Mouse (Mus musculus) hindbrain, embryonic 12.5 days (tissue): Measurements from ENCODE around the gene Arhgap22. TPM values are rescaled to one million over a fixed set of nuclear protein-coding genes. Genes with fewer than 3 reads are reported as not detected.

Experiments
- ATAC-seq: fragments of 200-750 bp; cut with Nextera tagmentation; 2 replicates; pipeline ENCODE4 v1.8.0; 2017; ENCODE audit warnings: moderate TSS enrichment; ENCODE audit not compliant: low FRiP score
- H3K27ac ChIP-seq: fragments of 300-500 bp; sonication (generic); 2 replicates; pipeline ENCODE4 v1.5.1; 2016; ENCODE audit warnings: mild to moderate bottlenecking
- H3K27me3 ChIP-seq: fragments of 300-500 bp; sonication (generic); 2 replicates; pipeline ENCODE4 v1.6.1; 2016; ENCODE audit warnings: mild to moderate bottlenecking
- H3K36me3 ChIP-seq: fragments of 300-500 bp; sonication (generic); 2 replicates; pipeline ENCODE4 v1.6.1; 2016; ENCODE audit warnings: mild to moderate bottlenecking
- H3K4me1 ChIP-seq: fragments of 300-500 bp; sonication (generic); 2 replicates; pipeline ENCODE4 v1.6.1; 2016
- H3K4me2 ChIP-seq: fragments of 300-500 bp; sonication (generic); replicated peaks from 2 replicates; pipeline ENCODE4 v1.6.1; 2016; ENCODE audit warnings: mild to moderate bottlenecking
- H3K4me3 ChIP-seq: fragments of 300-500 bp; sonication (generic); 2 replicates; pipeline ENCODE4 v1.5.1; 2016; ENCODE audit warnings: mild to moderate bottlenecking
- H3K9ac ChIP-seq: fragments of 300-500 bp; sonication (generic); 2 replicates; pipeline ENCODE4 v1.6.1; 2016; ENCODE audit warnings: mild to moderate bottlenecking, moderate library complexity
- H3K9me3 ChIP-seq: fragments of 300-500 bp; sonication (generic); replicated peaks from 2 replicates; pipeline ENCODE4 v1.6.1; 2016; ENCODE audit warnings: mild to moderate bottlenecking
- WGBS: fragments of 180-500 bp; shearing (Covaris S2); methylation state at CpG from one replicate; pipeline ENCODE4 v1.1.7; 2016; 5-methylcytosine and 5-hydroxymethylcytosine counted together
- polyA plus RNA-seq: library from polyadenylated mRNA; unstranded; fragments of >200 nt; fragmentation: Nextera tagmentation; extraction: Ambion mirVana; gene quantifications from 2 replicates; pipeline ENCODE4 v1.2.1, GENCODE M21; 2016

The Arhgap22 gene
- polyA plus RNA-seq, 1 experiment from 2014 or later, result 2.0 TPM

DNA sequence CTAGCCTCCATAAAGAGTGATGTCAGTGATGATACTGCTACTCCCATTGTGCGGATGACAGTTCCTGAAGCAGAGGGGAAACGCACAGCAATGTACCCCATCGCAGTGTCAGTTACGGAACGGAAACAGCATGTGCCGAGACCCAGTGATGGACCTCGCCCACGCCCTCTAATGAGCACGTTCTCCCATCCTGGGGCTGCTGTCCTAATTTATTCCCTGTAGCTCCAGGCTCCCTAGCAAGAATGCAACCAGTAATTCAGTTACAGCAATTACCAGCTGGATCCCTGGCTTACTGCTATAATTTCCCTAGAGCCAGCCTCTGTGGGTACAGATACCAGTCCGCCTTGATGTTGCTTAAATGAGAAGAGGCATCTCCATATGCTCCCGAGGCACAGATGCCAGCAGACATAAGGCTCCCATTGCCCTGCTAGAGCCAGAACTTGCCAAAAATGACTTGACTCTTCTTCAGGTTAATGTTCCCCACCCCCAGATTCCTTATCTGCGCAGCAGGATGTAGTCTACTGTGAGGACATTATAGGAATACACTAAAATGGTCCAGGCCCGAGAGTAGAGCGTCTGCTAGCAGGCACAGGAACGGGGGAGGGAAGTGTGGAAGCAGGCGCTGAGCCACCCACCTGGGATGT lies 83.0 kb downstream of the Arhgap22 start:
- no peak overlapping the region for H3K4me3 ChIP-seq
- H3K9me3 ChIP-seq, result no peaks in the 10 kb centered on the region
- WGBS, result 65% methylated on average over 16 of the region's 16 CpGs
- no peak overlapping the region for H3K9ac ChIP-seq
- no peaks in the 10 kb centered on the region for H3K36me3 ChIP-seq
- H3K4me2 ChIP-seq, result no peak overlapping the region
- peaks cover 6% of the 10 kb centered on the region; the same call in 1 of the 2 replicates for H3K4me1 ChIP-seq
- no peak overlapping the region; the same call in 1 of the 2 replicates for H3K27ac ChIP-seq
- H3K27me3 ChIP-seq, result no peaks in the 10 kb centered on the region
- peak; percentile 77 for ATAC-seq

DNA sequence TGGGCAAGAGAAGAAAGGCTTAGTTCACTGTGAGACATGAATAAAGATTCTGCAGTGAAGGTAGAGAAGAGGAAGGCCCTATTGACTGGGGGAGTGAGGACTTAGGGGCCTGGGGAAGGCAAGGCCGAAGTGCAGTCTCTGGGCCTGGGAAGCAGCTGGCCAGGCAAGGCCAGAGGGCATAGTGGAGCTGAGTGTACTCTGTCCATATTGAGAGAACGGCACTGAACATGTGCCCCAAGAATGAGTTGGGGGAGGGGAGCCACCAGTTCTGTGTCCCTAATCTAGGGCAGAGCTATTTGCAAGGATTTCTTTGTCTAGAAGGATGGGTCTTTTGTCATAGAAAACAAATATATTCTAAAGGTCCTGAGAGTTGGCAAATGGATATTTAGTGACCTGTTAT lies 86.8 kb downstream of the Arhgap22 start:
- Histone ChIP-seq H3K27me3 (no peaks in the 10 kb centered on the region), H3K27ac (no peak overlapping the region), H3K9me3 (no peaks in the 10 kb centered on the region), H3K4me1 (peaks cover 6% of the 10 kb centered on the region; the same call in 1 of the 2 replicates), H3K9ac (no peak overlapping the region), H3K4me2 (no peak overlapping the region), H3K36me3 (no peaks in the 10 kb centered on the region), H3K4me3 (no peak overlapping the region)
- ATAC-seq, result no peak
- 37% methylated on average over 2 of the region's 2 CpGs for WGBS

DNA sequence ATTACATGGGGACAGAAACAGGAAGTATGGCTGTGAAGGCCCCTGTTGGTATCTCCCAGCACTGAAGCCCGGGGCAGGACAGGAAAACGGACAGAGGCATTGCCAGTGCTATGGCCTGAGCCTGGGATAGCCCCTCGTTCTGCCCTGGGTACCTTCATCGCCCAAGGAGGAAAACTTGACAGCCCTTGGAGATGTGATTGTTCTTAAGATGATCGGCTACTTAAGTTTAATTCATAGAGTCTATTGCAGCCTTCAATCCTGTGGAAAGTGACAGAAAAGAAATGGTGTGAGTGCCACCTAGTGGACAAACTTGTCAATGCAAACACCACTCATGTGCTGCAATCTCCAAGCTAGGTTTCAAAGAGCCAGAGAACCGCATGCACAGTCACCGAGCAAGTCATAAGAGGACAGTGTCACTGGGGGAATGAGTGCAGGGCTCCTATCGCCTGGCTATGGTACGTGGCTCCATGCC lies 89.6 kb downstream of the Arhgap22 start:
- Histone ChIP-seq H3K27me3 (no peaks in the 10 kb centered on the region), H3K4me3 (no peak overlapping the region), H3K27ac (no peak overlapping the region), H3K4me2 (no peak overlapping the region), H3K9ac (no peak overlapping the region), H3K4me1 (peaks cover 3% of the 10 kb centered on the region; the same call in 1 of the 2 replicates), H3K9me3 (no peaks in the 10 kb centered on the region), H3K36me3 (no peaks in the 10 kb centered on the region)
- peak; percentile 59; the same call in 1 of the 2 replicates for ATAC-seq
- WGBS, result 29% methylated on average over 9 of the region's 9 CpGs

DNA sequence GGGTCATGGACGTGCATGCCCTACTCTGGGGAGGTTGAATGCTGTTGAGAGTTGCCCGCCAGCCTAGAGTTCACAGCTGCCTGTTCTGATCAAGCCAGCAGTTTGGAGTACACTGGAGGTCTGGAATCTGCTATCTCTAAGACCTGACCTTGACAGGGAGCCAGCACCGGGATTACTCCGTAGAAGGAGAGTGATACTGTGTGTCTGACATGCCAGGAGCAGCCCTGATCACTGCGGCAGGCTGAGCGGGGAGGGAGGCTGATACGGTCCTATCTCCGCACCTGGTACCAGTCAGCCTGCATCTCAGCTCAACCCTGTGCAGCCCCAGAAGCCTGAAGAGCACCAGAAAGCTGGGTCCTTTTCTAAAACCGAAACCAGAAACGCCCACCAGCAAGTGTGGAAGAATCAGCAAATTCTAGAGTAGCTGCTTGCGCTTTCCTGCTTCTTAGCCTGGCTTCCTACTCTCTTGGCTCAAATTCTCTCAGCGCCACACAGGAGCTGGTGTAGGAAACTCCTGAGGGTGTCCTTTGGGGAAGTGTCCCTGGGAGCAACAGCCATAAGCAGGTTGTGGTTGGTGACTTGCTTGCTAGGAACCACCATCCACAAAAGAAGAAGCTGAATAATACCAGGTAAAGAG lies 91.9 kb downstream of the Arhgap22 start:
- no peak overlapping the region for H3K4me3 ChIP-seq
- H3K4me2 ChIP-seq, result no peak overlapping the region
- H3K27me3 ChIP-seq, result no peaks in the 10 kb centered on the region
- 72% methylated on average over 12 of the region's 12 CpGs for WGBS
- no peaks in the 10 kb centered on the region for H3K36me3 ChIP-seq
- no peaks in the 10 kb centered on the region; the same call in 1 of the 2 replicates for H3K4me1 ChIP-seq
- H3K27ac ChIP-seq, result no peak overlapping the region
- ATAC-seq, result no peak
- H3K9ac ChIP-seq, result no peak overlapping the region
- H3K9me3 ChIP-seq, result no peaks in the 10 kb centered on the region

DNA sequence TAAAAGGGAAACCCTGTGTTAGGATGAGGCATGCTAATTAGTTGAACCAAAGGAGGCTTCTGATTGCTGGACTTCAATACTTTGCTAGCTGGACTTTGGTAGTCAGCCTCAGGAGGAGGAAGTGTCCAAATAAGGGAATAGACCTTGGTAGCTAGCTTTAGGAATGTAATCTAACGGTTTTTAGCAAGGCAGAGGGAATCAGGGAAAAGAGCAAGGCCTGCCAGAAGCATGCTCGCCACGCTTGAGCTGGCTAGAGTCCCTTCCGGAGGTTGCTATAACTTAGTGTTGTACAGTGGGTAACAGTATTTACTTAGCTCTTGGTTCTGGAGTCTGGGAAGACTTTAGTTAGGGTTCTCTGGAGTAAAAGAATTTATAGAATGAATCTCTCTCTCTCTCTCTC lies 96.9 kb downstream of the Arhgap22 start:
- no peaks in the 10 kb centered on the region for H3K36me3 ChIP-seq
- H3K9ac ChIP-seq, result no peak overlapping the region
- peaks cover 9% of the 10 kb centered on the region; the same call in 1 of the 2 replicates for H3K27me3 ChIP-seq
- no peak overlapping the region for H3K4me2 ChIP-seq
- H3K9me3 ChIP-seq, result no peaks in the 10 kb centered on the region
- H3K27ac ChIP-seq, result no peak overlapping the region
- 72% methylated on average over 4 of the region's 4 CpGs for WGBS
- 0 out of 2 replicates have a peak, but pooled peaks cover 4% of the 10 kb centered on the region for H3K4me1 ChIP-seq
- no peak overlapping the region for H3K4me3 ChIP-seq
- no peak for ATAC-seq

DNA sequence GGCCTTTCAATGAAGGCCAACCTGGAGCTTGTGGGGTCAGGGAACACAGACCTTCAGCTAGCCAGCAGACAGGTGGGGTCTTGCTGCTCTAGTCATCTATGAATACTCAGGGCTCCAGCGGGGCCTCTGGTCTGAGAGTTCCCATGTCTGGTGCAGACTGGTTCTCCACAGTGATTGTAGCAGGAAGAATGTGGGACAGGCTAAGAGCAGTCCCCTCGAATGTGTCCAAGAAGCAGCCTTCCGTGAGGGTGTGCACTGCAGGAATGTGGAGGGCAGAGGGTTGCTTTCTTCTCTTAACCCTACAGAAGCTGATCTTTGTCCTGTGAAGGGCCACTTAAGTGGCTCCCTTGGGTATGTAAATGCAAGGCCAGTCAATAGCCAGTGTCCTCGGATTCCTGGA lies 98.5 kb downstream of the Arhgap22 start:
- Histone ChIP-seq H3K9me3 (no peaks in the 10 kb centered on the region), H3K9ac (no peak overlapping the region), H3K4me1 (0 out of 2 replicates have a peak, but pooled peaks cover 4% of the 10 kb centered on the region), H3K4me3 (no peak overlapping the region), H3K27me3 (peaks cover 9% of the 10 kb centered on the region; the same call in 1 of the 2 replicates), H3K36me3 (no peaks in the 10 kb centered on the region), H3K27ac (no peak overlapping the region), H3K4me2 (no peak overlapping the region)
- ATAC-seq, result no peak
- WGBS, result 28% methylated on average over 4 of the region's 4 CpGs

DNA sequence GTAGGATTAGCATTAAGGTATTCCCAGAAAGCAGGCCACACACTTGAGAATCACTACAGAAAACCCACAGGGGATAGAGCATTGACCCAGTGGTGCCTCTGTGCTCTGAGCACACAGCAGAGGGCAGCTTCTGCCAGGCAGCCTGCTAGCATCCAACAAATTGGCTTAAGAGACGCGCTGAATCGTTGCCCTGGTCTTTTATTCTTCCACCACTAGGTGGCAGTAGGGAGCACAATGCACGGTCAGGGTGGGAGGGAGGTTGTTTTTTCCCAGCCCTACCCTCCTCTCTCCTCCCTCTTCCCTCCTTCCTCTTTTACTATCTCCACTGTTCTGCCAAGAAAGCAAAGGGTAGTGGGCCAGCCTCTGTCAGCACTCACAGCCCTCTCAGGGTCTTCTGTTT lies 99.8 kb downstream of the Arhgap22 start:
- 0 out of 2 replicates have a peak, but pooled peaks cover 4% of the 10 kb centered on the region for H3K4me1 ChIP-seq
- H3K9ac ChIP-seq, result no peak overlapping the region
- H3K36me3 ChIP-seq, result no peaks in the 10 kb centered on the region
- H3K27me3 ChIP-seq, result peaks cover 9% of the 10 kb centered on the region; the same call in 1 of the 2 replicates
- peak; percentile 58 for ATAC-seq
- H3K27ac ChIP-seq, result no peak overlapping the region
- H3K4me2 ChIP-seq, result no peak overlapping the region
- WGBS, result 5% methylated on average over 4 of the region's 4 CpGs
- H3K9me3 ChIP-seq, result no peaks in the 10 kb centered on the region
- H3K4me3 ChIP-seq, result no peak overlapping the region

DNA sequence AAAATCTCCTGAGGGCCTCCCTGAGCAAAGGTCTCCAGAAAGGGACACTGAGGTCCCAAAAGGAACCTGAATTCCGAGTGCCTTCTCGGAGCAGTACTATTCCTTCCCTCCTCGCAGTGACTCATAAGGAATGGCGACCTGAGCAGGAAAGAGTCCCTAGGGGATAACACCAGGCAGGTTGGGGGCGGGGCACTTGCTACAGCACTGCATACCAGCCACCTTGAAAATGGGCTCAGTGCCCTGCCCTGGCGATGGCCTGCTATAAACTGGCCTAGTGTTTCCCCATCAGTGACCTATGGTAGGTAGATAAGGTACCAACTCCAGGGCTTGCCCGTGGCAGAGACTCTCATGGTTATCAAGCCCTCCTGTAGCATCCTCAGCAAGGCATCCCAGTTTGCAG lies 100.3 kb downstream of the Arhgap22 start:
- H3K27ac ChIP-seq, result no peak overlapping the region
- no peaks in the 10 kb centered on the region for H3K36me3 ChIP-seq
- H3K27me3 ChIP-seq, result peaks cover 12% of the 10 kb centered on the region; the same call in 1 of the 2 replicates
- no peak overlapping the region for H3K4me3 ChIP-seq
- no peak overlapping the region for H3K4me2 ChIP-seq
- no peaks in the 10 kb centered on the region for H3K9me3 ChIP-seq
- H3K9ac ChIP-seq, result no peak overlapping the region
- WGBS, result 47% methylated on average over 7 of the region's 7 CpGs
- ATAC-seq, result peak; percentile 29; the same call in 1 of the 2 replicates
- H3K4me1 ChIP-seq, result 0 out of 2 replicates have a peak, but pooled peaks cover 4% of the 10 kb centered on the region

DNA sequence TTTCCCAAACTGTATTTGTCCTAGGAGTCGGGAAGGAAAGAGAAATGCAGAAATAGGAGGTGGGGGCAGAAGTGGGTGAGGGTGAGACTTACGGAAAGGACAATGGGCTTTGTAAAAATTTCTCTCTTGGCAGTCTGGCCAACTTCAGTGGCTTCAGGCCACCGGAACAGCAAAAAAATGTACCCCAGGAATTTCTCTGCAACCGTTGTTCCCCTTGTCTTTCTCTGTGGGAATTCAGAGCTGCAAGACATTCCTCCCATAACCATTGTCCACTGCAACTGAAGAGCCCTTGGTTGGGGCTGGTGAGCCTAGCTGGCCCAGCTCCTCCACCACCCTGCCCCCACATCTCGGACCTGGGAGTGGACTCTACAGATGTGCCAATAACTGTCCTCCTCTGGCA lies 101.3 kb downstream of the Arhgap22 start:
- Histone ChIP-seq H3K4me3 (no peak overlapping the region), H3K4me1 (peaks cover 10% of the 10 kb centered on the region), H3K27ac (no peak overlapping the region), H3K9ac (no peak overlapping the region), H3K36me3 (no peaks in the 10 kb centered on the region), H3K27me3 (peaks cover 22% of the 10 kb centered on the region), H3K4me2 (no peak overlapping the region), H3K9me3 (no peaks in the 10 kb centered on the region)
- WGBS, result 49% methylated on average over 5 of the region's 5 CpGs
- ATAC-seq, result no peak

DNA sequence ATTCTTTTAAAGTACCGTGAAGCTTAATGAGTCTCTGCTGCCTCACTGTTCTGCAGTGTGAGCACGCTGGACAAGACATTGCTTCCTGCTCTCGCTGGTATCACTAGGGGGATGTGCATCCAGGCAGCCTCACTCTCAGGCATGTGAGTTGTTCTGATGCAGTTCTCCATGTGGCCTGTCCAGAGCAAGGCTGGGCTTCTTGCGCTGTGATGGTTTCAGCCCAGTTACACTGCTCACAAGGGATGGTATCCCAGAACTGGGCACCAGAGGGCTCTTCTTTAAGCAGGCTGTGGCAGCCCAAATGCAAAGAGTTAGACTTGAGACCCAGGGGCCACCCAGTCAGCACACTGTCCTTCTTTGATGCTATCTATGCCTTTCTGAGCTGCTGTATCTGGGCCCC lies 101.9 kb downstream of the Arhgap22 start:
- peaks cover 17% of the 10 kb centered on the region for H3K4me1 ChIP-seq
- peaks cover 28% of the 10 kb centered on the region for H3K27me3 ChIP-seq

DNA sequence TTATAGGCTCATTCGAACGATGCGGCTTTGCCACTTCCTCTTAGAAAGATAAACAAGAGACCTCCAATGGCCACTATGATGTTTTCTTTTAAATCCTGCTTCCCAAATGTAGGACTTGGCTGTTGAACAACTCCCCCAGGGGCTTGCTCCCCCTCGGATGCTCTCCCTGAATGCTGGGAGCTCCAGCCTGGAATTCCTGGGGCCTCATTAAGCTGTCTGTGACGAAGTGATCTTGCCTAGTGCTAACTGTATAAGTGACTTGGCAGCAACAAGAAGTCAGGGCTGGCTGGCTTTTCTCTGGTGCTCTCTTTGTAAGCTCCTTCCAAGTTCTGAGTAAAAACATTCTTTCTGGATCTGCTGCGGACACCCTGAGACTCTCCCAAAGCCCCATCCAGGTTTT lies 104.1 kb downstream of the Arhgap22 start:
- peaks cover 44% of the 10 kb centered on the region for H3K27me3 ChIP-seq
- no peaks in the 10 kb centered on the region for H3K9me3 ChIP-seq
- no peak for ATAC-seq
- peaks cover 24% of the 10 kb centered on the region for H3K4me1 ChIP-seq
- H3K36me3 ChIP-seq, result no peaks in the 10 kb centered on the region
- H3K4me3 ChIP-seq, result no peak overlapping the region
- no peak overlapping the region for H3K9ac ChIP-seq
- no peak overlapping the region for H3K4me2 ChIP-seq
- WGBS, result 50% methylated on average over 6 of the region's 6 CpGs
- no peak overlapping the region for H3K27ac ChIP-seq

More for the DNA sequence above, 101.9 kb downstream of the Arhgap22 start:
- H3K36me3 ChIP-seq, result no peaks in the 10 kb centered on the region
- H3K9me3 ChIP-seq, result no peaks in the 10 kb centered on the region
- no peak overlapping the region for H3K27ac ChIP-seq
- no peak overlapping the region for H3K4me2 ChIP-seq
- H3K4me3 ChIP-seq, result no peak overlapping the region
- no peak overlapping the region for H3K9ac ChIP-seq
- no peak for ATAC-seq
- 51% methylated on average over 4 of the region's 4 CpGs for WGBS

DNA sequence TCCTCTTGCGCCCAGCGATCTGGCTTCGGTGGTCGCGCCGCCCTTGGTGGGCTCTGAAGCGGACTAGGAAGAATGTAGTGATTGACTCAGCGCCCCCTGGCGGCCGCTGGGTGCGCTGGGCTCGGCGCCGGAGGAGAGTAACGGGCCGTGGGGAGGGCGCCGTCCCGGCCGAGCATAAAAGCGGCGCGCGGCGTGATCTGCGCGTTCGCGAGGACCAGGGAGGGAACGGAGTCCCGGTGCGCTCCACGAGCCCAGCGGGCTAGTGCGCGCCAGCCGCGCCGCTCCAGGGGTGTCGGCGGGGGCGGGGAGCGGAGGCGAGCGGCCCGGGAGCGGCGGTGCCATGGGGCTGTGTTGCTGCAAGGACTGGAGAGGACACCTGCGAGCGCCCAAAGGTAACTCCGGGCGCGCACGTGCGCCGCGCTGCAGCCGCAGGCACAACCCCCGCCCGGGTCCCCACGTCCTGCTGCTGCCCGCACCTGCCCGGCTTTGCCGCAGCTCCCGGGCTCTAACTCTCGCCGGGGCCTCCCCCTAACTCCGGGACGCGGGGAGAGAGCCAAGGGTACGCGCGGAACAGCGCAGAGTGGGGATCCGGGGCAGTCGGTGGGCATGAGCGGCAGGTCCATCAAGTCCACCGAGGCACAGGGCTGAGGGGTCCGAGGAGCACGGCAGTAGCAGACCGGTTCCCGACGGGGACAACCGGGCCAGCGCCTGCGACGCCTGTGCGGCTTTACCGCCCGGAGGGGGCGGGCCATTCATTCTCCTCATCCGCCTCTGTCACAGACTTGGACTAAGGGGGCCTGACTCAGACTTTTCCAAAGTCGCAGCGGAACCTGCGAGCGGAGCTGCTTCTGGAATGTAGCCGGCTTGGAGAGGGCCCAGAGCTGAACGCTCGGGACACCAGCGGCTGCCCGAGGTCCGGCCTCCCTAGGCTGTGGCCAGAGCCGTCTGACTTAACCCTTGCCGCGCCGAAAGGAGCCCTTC lies 106.0 kb downstream of the Arhgap22 start:
- peaks cover 20% of the 10 kb centered on the region for H3K4me1 ChIP-seq
- H3K27ac ChIP-seq, result no peak overlapping the region
- 1% methylated on average over 100 of the region's 106 CpGs for WGBS
- ATAC-seq, result peak; percentile 69
- no peaks in the 10 kb centered on the region for H3K36me3 ChIP-seq
- peak overlapping the region; percentile 51 for H3K9ac ChIP-seq
- peaks cover 46% of the 10 kb centered on the region for H3K27me3 ChIP-seq
- peak overlapping the region; percentile 60 for H3K4me3 ChIP-seq
- H3K9me3 ChIP-seq, result no peaks in the 10 kb centered on the region
- peak overlapping the region; percentile 99 for H3K4me2 ChIP-seq
